Mouse (Mus musculus) small intestine, adult 2 months (tissue): ENCODE data around the gene Grifin.

Experiments
- CTCF ChIP-seq: fragments of 200-500 bp; IDR thresholded peaks from 2 replicates; pipeline ENCODE4 v1.5.1; 2012; ENCODE audit warnings: low read depth, mild to moderate bottlenecking, control low read depth, inconsistent platforms, low read length, moderate library complexity, mixed read lengths; ENCODE audit not compliant: insufficient replicate concordance, insufficient read length; ENCODE audit errors: extremely low read depth
- POLR2A ChIP-seq: fragments of 200-500 bp; IDR thresholded peaks from 2 replicates; pipeline ENCODE4 v1.6.1; 2012; ENCODE audit warnings: low read depth, mild to moderate bottlenecking, control low read depth, inconsistent platforms, low read length, moderate library complexity

GRCm38 (mm10) chr5:140610273-140611011, 45.6 kb upstream of the Grifin start:
- TF ChIP-seq CTCF (no peak), POLR2A (no peak)
